Mouse (Mus musculus): Measurements from ENCODE around the gene Borcs7. TPM values are rescaled to one million over a fixed set of nuclear protein-coding genes. Genes with fewer than 3 reads are reported as not detected.

Borcs7 gene
- total RNA-seq, 2 experiments from 2014 or later = 0.85 TPM; not detected in 1

DNA sequence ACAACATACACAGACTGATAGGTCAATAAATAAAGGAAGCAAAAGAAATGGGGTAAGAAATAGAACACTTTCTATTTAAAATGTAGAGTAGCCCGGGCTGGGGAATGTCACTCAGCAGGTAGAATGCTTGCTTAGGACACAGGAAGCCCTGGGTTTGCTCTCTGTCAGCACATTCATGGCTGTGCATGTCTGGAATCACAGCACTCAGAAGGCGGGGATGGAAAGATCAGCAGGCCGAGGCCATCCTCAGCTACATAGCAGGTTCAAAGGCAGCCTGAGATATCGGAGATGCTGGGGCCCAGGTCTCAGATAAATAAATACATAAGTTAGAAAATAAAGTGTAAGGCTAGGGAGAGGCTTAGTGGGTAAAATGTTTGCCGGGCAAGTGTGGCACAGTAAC is 62.5 kb downstream of the Borcs7 start:
- no peak for ATAC-seq (replicated peaks; ENCODE audit: low FRiP score, poor library complexity, severe bottlenecking)

Other genes with a start within 250 kb of the Borcs7 start
- 5.4 and 6.1 TPM in 2 replicates for gene Trim8, start 188.2 kb upstream of the Borcs7 start, total RNA-seq (2015; ENCODE audit: low replicate concordance)
- 2.0 and 6.4 TPM in 2 replicates for gene Trim8, start 188.2 kb upstream of the Borcs7 start, total RNA-seq (2017; ENCODE audit: low replicate concordance)
- gene Arl3, start 116.7 kb upstream of the Borcs7 start, total RNA-seq (2015; ENCODE audit: low replicate concordance) = 4.2 and 5.9 TPM in 2 replicates
- 3.2 and 4.2 TPM in 2 replicates for gene Arl3, start 116.7 kb upstream of the Borcs7 start, total RNA-seq (2017; ENCODE audit: low replicate concordance)
- gene Sfxn2, start 116.5 kb upstream of the Borcs7 start, total RNA-seq (2015; ENCODE audit: low replicate concordance) = 1.9 TPM in 2 replicates
- gene Sfxn2, start 116.5 kb upstream of the Borcs7 start, total RNA-seq (2017; ENCODE audit: low replicate concordance) = 2.9 and 3.9 TPM in 2 replicates
- 5.2 and 7.9 TPM in 2 replicates for gene Wbp1l, start 90.8 kb upstream of the Borcs7 start, total RNA-seq (2015; ENCODE audit: low replicate concordance)
- 8.2 and 9.8 TPM in 2 replicates for gene Wbp1l, start 90.8 kb upstream of the Borcs7 start, total RNA-seq (2017; ENCODE audit: low replicate concordance)
- gene Cyp17a1, start 16.7 kb upstream of the Borcs7 start, total RNA-seq (2015; ENCODE audit: low replicate concordance) = not detected in 2 replicates
- not detected in 2 replicates for gene Cyp17a1, start 16.7 kb upstream of the Borcs7 start, total RNA-seq (2017; ENCODE audit: low replicate concordance)
- gene As3mt, start 17.6 kb downstream of the Borcs7 start, total RNA-seq (2015; ENCODE audit: low replicate concordance) = 2.9 TPM in 2 replicates
- 4.2 and 5.9 TPM in 2 replicates for gene As3mt, start 17.6 kb downstream of the Borcs7 start, total RNA-seq (2017; ENCODE audit: low replicate concordance)
- 34.0 and 36.6 TPM in 2 replicates for gene Cnnm2, start 71.7 kb downstream of the Borcs7 start, total RNA-seq (2015; ENCODE audit: low replicate concordance)
- gene Cnnm2, start 71.7 kb downstream of the Borcs7 start, total RNA-seq (2017; ENCODE audit: low replicate concordance) = 51.7 and 58.0 TPM in 2 replicates

All from erythroblast, adult 5-6 weeks (primary cell).